Mouse (Mus musculus): ENCODE data around the gene Gm14819.
"Not testable (repeated sequence)": the region's sequence is repeated elsewhere in the genome, so short reads cannot be mapped to it uniquely, and the experiment has no call there.

Gene Gm14819

DNA sequence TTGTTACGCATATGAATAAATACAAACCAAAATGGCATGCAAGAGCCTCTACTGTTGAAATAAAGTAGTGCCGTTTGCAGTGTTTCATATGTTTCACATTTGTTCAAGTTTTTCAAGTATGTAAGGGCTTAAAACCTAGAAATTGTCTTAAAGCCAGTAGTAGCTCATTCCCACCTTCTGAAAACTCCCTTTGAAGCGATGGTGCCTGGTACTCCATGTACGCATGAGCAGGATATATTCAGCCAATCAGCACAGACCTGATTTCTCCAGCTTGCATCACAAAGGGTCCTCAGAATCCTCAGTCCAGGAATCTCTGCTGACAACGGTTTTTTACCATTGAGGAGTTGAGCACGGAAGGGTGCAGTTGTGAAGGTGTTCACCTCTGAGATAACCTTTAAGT is at the start of gene Gm14819:
Gm14819 (plus strand) TSS at position 301 of the 400 bp plus-strand sequence.
- DNase-seq = not testable (repeated sequence)
